Mouse (Mus musculus): ENCODE results near the gene Spock2. TPM values are rescaled to one million over a fixed set of nuclear protein-coding genes. Genes with fewer than 3 reads are reported as not detected.

Gene Spock2
- 2.8 and 4.1 TPM in 2 replicates for polyA plus RNA-seq (2015; fragmentation: Nextera tagmentation; extraction: Ambion mirVana)

DNA sequence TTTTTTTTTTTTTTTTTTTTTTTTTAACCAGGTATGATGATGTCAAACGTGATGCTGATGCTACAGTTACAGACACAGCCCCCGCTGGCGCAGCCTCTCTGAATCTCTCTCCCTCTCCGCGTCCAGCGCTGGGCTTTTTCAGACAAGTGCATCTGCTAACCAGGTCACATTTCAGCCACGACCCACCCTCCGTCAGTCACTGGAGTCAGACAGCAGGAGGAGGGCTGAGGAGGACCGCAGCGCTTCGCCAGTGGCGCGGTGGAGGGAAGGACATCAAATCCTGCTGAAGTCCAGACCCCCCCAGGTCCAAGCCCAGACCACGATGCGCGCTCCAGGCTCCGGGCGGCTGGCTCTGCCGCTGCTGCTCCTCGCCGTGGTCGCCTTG lies at the start of gene Spock2:
Gene Spock2 (plus strand): TSS at position 74 of the 385 bp plus-strand sequence.

Other genes starting within 250 kb of the Spock2 start
- gene Dnajb12, start 226.7 kb upstream of the Spock2 start, polyA plus RNA-seq (2015; fragmentation: Nextera tagmentation; extraction: Ambion mirVana) = 13.1 and 13.2 TPM in 2 replicates
- 8.8 and 9.9 TPM in 2 replicates for gene Ddit4, start 154.4 kb upstream of the Spock2 start, polyA plus RNA-seq (2015; fragmentation: Nextera tagmentation; extraction: Ambion mirVana)
- 20.4 and 22.5 TPM in 2 replicates for gene Ascc1, start 103.4 kb upstream of the Spock2 start, polyA plus RNA-seq (2015; fragmentation: Nextera tagmentation; extraction: Ambion mirVana)
- gene Anapc16, start 103.1 kb upstream of the Spock2 start, polyA plus RNA-seq (2015; fragmentation: Nextera tagmentation; extraction: Ambion mirVana) = 84.1 and 88.3 TPM in 2 replicates
- gene Chst3, start 113.0 kb downstream of the Spock2 start, polyA plus RNA-seq (2015; fragmentation: Nextera tagmentation; extraction: Ambion mirVana) = 1.3 and 1.7 TPM in 2 replicates
- gene Psap, start 171.4 kb downstream of the Spock2 start, polyA plus RNA-seq (2015; fragmentation: Nextera tagmentation; extraction: Ambion mirVana) = 90.0 and 115 TPM in 2 replicates
- 23.6 and 27.3 TPM in 2 replicates for gene Vsir, start 240.6 kb downstream of the Spock2 start, polyA plus RNA-seq (2015; fragmentation: Nextera tagmentation; extraction: Ambion mirVana)

Measured in spleen, postnatal 0 days (tissue).